Mouse (Mus musculus) thymus, adult 2 months (tissue): ENCODE results near the gene Fhl4.
A peak's percentile ranks its signal among the peaks of the same experiment; 100 is the strongest.

Source experiments
- CTCF ChIP-seq: fragments of 200-500 bp; IDR thresholded peaks from 2 replicates; pipeline ENCODE4 v1.5.1; 2012; ENCODE audit warnings: mild to moderate bottlenecking, control low read depth, low read length, moderate library complexity, borderline replicate concordance; ENCODE audit not compliant: control insufficient read depth, poor library complexity, insufficient read depth; ENCODE audit errors: extremely low read depth
- POLR2A ChIP-seq: fragments of 200-500 bp; IDR thresholded peaks from 2 replicates; pipeline ENCODE4 v1.6.1; 2012; ENCODE audit warnings: mild to moderate bottlenecking, low read length, control low read depth, moderate library complexity; ENCODE audit not compliant: control insufficient read depth, poor library complexity, insufficient read depth; ENCODE audit errors: extremely low read depth

- TF ChIP-seq CTCF: no peak
- TF ChIP-seq POLR2A: peak; percentile 74
Observed at GRCm38 (mm10) chr10:85102247-85103084, at the start of gene Fhl4, which contains the start of gene Tmem263.
